Mouse (Mus musculus): ENCODE results near the gene Tatdn3.

GRCm38 (mm10) chr1:191036554-191037334 is 26.0 kb downstream of the Tatdn3 start, which contains the start of gene Spata45:
- TF ChIP-seq CTCF (IDR thresholded peaks at IDR 0.05; ENCODE audit: control insufficient read depth, insufficient read depth, low read length) (no peak), POLR2A (IDR thresholded peaks at IDR 0.05; ENCODE audit: borderline replicate concordance, control insufficient read depth, low read depth, low read length) (no peak)

Data from bone marrow, adult 2 months (tissue).